Mouse (Mus musculus): ENCODE results near the gene Otop1. TPM values are rescaled to one million over a fixed set of nuclear protein-coding genes. Genes with fewer than 3 reads are reported as not detected.

Otop1 gene
- polyA plus RNA-seq, 1 experiment from 2014 or later = not detected

DNA sequence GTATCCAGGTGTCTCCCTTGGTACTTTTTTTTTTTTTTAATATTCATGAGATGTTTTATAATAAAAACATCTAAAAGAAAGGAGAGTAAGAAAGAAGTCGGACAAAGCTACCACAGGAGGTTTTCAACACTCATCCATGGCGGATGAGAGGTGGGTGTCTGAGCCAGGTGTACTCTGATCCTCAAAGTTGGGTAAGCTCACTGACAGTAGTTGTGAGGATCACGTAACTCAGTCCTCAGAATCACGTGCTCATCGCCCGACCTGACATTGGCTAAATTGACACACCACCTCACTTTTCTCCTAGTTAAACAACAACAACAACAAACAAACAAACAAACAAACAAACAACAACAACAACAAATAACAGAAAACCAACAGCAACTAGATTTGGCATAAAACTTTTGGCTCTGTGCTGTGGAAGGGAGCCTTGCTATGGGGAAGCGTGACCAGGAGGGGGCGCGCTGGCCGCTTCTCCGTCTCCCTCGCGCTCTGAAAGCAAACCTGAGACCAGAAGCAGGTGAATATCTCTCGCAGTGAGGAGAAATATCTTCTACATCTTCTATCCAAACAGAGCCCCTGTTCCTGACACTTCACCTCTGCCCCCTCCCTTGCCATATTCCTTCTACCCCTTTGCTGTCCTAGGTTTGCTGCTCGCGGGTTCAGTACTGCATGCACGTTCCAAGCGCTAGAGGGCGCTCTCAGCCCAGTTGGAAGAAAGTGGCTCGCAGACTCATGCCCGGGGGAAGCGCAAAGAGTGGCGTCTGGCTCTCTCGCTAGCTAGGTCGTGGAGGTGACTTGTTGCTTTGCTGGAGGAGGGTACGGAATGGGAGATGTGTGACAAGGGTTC, 31.7 kb downstream of the Otop1 start:
- Histone ChIP-seq H3K4me1 (no peaks in the 10 kb centered on the region), H3K9me3 (no peaks in the 10 kb centered on the region), H3K4me2 (replicated peaks) (peak overlapping the region; percentile 62), H3K4me3 (peak overlapping the region; percentile 41), H3K27ac (replicated peaks) (no peak overlapping the region), H3K27me3 (peaks cover 8% of the 10 kb centered on the region; the same call in 1 of the 2 replicates), H3K36me3 (no peaks in the 10 kb centered on the region), H3K9ac (replicated peaks) (no peak overlapping the region)
- WGBS = 11% methylated on average over 26 of the region's 26 CpGs
- ATAC-seq (replicated peaks) = peak; percentile 91

DNA sequence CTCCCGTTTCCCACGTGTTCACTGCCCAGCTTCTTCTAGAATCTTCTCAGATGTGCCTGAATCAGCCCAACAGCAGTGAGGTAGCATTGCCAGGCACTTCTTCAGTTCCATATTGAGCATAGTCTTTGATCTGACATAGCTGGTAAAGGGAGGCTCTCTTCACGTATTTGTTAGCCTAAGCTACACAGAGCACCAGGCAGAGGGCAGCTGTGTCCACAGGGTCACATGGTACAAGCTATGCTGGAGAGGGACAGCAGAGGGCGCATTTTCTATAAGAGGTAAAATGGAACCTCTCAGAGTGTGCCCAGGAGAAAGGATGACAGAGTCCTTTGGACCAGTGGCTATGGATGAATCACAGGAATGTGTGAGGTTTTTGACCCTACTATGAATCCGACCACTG, 33.1 kb downstream of the Otop1 start:
- no peak overlapping the region for H3K9ac ChIP-seq (replicated peaks)
- no peaks in the 10 kb centered on the region for H3K4me1 ChIP-seq
- no peak for ATAC-seq (replicated peaks)
- H3K27ac ChIP-seq (replicated peaks) = no peak overlapping the region
- 57% methylated on average over 5 of the region's 5 CpGs for WGBS
- no peaks in the 10 kb centered on the region for H3K36me3 ChIP-seq
- peaks cover 8% of the 10 kb centered on the region; the same call in 1 of the 2 replicates for H3K27me3 ChIP-seq
- no peaks in the 10 kb centered on the region for H3K9me3 ChIP-seq
- no peak overlapping the region for H3K4me2 ChIP-seq (replicated peaks)
- no peak overlapping the region for H3K4me3 ChIP-seq

DNA sequence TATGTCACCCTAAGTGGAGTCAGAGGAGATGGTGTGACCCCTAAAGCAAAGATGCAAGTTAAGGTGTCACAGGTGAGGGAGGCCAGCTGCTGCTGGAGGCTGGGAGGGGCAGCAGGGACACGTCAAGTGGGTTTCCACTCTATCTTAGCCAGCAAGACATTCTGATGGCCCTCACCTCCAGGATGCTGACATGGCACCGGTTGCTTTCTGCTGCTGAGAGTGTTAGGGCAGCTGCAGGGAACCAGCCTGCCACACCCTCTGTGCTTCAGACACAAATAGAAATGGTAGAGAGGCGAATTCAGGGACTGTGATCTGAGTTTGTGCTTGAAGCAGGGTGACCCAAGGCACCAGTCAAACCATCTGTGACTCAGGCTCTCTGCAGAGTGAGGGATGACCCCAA, 34.0 kb downstream of the Otop1 start:
- 71% methylated on average over 3 of the region's 3 CpGs for WGBS
- no peaks in the 10 kb centered on the region for H3K36me3 ChIP-seq

DNA sequence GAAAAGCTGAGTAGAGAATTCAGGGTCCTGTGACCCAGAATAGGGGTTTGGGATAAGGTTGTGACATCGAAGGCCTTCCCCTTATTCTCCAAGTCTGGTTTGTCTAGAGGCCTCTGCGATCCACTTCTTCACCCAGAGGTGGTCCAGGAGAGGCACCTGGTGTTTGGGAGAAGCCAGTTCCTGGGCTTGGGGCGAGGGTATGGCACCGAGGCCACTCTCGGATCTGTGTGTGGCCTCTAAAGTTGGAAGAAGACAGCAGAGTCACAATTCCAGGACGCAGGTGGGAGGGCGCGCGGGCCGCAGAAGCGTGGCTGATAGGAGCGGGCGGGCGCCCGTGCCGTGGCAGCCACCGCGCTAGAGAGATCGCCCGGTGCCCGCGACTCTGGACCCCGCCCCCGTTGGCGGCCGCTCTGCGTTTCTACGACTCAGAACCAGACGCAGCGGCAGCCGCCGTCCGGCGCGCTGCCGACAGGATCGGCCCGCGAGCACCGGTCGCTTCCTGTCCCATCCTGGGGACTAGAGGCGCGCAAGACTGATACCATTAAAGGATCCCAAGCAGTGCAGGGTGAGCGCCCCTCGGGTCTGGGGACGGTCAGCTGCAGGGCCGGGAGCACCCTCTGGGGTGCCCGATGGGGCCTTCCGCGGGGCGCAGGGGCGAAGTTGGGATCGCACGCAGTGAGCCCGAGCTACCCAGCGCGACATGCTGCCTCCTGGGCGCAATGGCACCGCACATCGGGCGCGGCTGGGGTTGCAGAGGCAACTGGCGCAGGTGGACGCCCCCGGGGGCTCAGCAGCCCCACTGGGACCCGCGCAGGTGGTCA, 43.4 kb downstream of the Otop1 start, which contains the start of gene Drd5:
TSS of gene Drd5 (plus strand) at position 402 of the 821 bp plus-strand sequence.
- peaks cover 9% of the 10 kb centered on the region for H3K4me1 ChIP-seq
- H3K4me3 ChIP-seq = peak within 1 kb of the TSS; percentile 46
- H3K9me3 ChIP-seq = no peaks in the 10 kb centered on the region
- peak within 1 kb of the TSS; percentile 45; the same call in 1 of the 2 replicates for H3K9ac ChIP-seq (replicated peaks)
- WGBS = 2% methylated on average over 67 of the region's 67 CpGs
- peak within 1 kb of the TSS; percentile 86 for H3K4me2 ChIP-seq (replicated peaks)
- H3K36me3 ChIP-seq = no peaks in the 10 kb centered on the region
- H3K27ac ChIP-seq (replicated peaks) = no peak within 1 kb of the TSS
- H3K27me3 ChIP-seq = peaks cover 33% of the 10 kb centered on the region
- peak; percentile 57 for ATAC-seq (replicated peaks)

More for the DNA sequence above, 34.0 kb downstream of the Otop1 start:
- no peaks in the 10 kb centered on the region for H3K4me1 ChIP-seq
- H3K27me3 ChIP-seq = peaks cover 8% of the 10 kb centered on the region; the same call in 1 of the 2 replicates
- no peak overlapping the region for H3K27ac ChIP-seq (replicated peaks)
- ATAC-seq (replicated peaks) = no peak
- H3K4me3 ChIP-seq = no peak overlapping the region
- H3K4me2 ChIP-seq (replicated peaks) = no peak overlapping the region
- no peaks in the 10 kb centered on the region for H3K9me3 ChIP-seq
- no peak overlapping the region for H3K9ac ChIP-seq (replicated peaks)

DNA sequence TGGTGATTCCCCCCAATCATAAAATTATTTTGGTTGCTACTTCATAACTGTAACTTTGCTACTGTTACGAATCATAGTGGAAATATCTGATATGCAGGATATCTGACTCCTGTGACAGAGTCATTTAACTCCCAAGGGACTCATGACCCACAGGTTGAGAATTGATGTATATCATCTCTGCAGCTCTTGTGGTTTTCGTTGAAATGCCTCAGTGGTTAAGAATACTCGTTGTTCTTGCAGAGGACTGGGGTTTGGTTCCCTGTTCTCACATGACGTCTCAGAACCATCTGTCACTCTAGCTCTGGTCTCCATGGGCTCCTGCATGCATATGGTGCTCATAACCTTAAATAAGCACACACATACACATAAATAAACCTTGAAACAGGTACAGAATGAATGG, 57.6 kb downstream of the Otop1 start:
- 84% methylated on average over 4 of the region's 4 CpGs for WGBS
- Histone ChIP-seq H3K9me3 (no peaks in the 10 kb centered on the region), H3K9ac (replicated peaks) (no peak overlapping the region), H3K4me1 (no peaks in the 10 kb centered on the region), H3K4me3 (no peak overlapping the region), H3K27me3 (no peaks in the 10 kb centered on the region), H3K36me3 (no peaks in the 10 kb centered on the region), H3K27ac (replicated peaks) (no peak overlapping the region), H3K4me2 (replicated peaks) (no peak overlapping the region)
- no peak for ATAC-seq (replicated peaks)

DNA sequence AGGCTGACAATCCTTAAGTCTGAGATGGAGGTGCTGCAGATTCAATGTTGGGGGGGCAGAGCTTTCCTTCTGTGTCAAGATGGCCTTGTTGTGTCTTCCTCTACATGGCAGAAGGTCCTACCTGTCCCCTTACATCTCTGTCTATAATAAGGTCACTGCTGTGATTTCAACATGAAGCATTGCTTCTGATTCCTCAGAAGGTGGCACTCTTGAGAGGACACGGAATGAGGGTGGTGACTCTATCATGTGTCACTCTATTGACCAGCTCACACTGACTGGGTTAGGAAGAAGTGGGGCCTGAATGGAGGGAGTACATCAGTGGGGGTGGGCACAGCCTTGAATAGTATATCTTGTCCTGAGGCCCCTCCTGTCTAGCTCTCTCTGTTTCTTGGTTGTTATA, 58.8 kb downstream of the Otop1 start:
- Histone ChIP-seq H3K27ac (replicated peaks) (no peak overlapping the region), H3K4me1 (no peaks in the 10 kb centered on the region), H3K36me3 (no peaks in the 10 kb centered on the region), H3K4me2 (replicated peaks) (no peak overlapping the region), H3K4me3 (no peak overlapping the region), H3K27me3 (no peaks in the 10 kb centered on the region), H3K9ac (replicated peaks) (no peak overlapping the region), H3K9me3 (no peaks in the 10 kb centered on the region)
- WGBS = 33% methylated on average over 1 of the region's 1 CpGs
- no peak for ATAC-seq (replicated peaks)

DNA sequence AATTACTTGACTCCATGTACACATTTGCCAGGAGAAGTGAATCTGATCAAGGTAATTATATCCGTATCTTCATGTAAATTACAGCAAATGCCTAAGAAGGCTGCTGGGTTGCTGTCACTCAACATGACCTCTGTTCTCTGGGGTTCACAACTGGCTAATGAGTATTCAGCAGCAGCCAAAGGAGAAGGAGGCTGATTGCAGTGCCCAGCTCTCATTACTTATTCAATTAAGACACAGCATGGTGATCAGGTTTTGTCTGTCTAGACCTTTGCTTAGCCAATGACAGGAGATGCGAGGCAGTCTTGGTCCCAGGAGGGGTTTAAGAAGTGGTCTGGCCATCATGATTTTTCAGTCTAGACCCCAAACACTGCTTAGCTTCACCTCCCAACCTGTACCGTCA, 67.3 kb downstream of the Otop1 start:
- H3K9ac ChIP-seq (replicated peaks) = no peak overlapping the region
- H3K4me2 ChIP-seq (replicated peaks) = no peak overlapping the region
- H3K9me3 ChIP-seq = no peaks in the 10 kb centered on the region
- no peak overlapping the region for H3K4me3 ChIP-seq
- no peaks in the 10 kb centered on the region for H3K36me3 ChIP-seq
- no peak for ATAC-seq (replicated peaks)
- no peaks in the 10 kb centered on the region for H3K4me1 ChIP-seq
- no peak overlapping the region for H3K27ac ChIP-seq (replicated peaks)
- no peaks in the 10 kb centered on the region for H3K27me3 ChIP-seq
- 29% methylated on average over 3 of the region's 3 CpGs for WGBS

DNA sequence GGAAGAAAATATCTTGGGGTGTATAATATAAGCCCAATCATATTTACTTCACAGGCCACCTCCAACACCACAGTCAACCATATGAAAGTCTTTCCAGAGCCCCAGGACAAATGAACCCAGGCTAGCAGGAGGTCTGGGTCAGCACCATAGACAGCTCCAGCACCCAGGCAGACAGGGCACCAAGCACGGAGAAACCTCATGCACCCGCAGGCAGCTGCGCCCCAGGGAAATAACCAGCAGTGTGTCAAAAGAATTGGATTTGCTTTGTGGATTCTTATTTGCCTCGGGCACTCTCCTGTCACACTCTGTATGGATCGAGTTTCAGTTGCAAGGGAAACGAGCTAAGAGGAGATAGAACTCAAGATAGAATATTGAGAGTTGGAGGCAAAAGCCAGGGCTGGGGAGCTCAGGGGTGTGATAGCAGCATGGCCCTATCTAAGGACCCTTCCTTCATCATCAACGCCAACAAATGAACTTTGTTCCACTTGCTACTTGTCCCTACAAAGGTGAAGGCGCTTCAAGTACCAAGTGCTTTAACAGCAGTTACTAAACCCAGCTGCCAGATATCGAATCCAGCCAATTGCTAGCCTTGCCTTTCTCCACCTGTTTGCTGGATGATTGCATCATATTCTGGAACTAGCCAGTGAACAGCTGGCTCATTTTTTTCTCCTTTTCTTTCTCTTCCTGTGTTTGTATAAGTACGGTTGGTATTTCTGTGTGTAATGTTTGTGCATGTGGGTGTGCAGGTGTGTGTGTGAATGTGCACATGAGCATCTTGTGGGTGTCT, 71.1 kb downstream of the Otop1 start:
- Histone ChIP-seq H3K9ac (replicated peaks) (no peak overlapping the region), H3K4me1 (no peaks in the 10 kb centered on the region), H3K4me2 (replicated peaks) (no peak overlapping the region), H3K9me3 (no peaks in the 10 kb centered on the region), H3K36me3 (no peaks in the 10 kb centered on the region), H3K27me3 (no peaks in the 10 kb centered on the region), H3K4me3 (no peak overlapping the region), H3K27ac (replicated peaks) (no peak overlapping the region)
- ATAC-seq (replicated peaks) = no peak
- 35% methylated on average over 10 of the region's 10 CpGs for WGBS

DNA sequence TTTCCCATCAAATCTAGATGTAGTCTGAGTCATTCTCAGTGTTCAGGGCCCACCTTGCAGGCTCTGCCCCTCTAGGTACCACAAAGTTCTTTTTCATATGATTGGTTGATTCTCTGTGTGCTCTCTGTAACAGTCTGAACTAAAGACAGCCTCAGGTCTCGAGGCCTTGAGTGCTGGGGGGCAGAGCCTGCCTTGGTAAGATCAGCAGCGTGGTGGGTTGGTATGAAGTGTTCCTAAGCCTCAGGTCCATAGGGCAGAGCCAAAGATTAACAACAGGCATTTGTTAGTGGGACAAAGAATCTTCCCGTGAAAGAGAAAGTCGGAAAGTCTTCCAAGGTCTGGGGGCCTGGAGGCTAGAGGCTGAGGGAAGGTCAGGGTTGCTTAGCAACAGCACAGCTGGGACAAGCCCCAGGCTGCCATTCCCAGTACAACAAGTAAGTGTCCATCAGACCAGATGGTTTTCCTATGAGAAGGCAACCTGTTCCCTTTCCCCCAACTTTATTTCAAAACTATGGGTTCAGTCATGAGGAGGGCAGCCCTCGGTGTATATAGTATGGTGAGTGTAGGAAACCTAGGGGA, 74.7 kb downstream of the Otop1 start:
- no peak for ATAC-seq (replicated peaks)
- Histone ChIP-seq H3K4me3 (no peak overlapping the region), H3K4me1 (no peaks in the 10 kb centered on the region), H3K36me3 (no peaks in the 10 kb centered on the region), H3K27me3 (no peaks in the 10 kb centered on the region), H3K9ac (replicated peaks) (no peak overlapping the region), H3K4me2 (replicated peaks) (no peak overlapping the region), H3K27ac (replicated peaks) (no peak overlapping the region), H3K9me3 (no peaks in the 10 kb centered on the region)
- 14% methylated on average over 5 of the region's 5 CpGs for WGBS

All from forebrain, embryonic 15.5 days (tissue).